12 mouse cellular contexts compared by ENCODE assay signal in the genomic region with DNA sequence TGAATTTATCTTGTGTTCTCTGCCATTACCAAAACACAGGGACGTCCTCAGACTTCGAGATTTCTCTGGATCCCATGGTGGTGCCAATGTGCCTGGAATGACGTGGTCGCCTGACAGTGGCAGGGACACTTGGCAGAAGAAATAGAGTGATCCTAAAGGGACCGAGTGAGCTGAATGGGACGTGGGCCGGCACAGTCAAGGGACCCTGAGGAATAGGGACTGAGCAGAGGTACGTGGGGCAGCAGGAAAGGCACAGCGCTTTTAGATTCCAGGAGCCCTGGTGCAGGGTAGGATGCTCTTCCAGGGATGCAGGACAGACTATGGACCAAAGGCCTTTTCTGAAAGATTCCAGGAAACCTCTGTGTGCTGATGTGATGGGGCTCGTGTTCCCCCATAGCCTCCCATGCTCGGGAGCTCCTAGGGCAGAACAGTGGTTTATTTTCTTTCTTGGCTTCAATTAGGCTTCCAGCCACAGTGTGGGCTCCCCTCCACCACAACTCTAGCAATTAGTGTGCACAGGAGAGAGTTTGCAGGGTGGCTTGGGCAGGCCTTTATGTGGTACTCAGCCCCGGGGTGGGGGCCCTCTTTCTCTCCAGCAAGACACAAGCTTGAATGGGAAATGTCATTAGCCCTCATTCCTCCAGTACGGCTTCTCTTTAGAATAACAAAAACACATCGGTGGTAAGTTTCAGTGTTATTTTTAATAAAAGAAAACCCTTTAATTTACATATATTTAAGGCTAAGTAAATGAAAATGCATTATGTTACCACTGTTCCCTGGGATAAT.
DNase-seq lines count a peak whose midpoint lies in the region; ATAC-seq lines count a peak whose summit lies in the region.
"Had no signal": no experiment of that assay in that cellular context is flagged by ENCODE, and none has a peak within 500 bp of the region (broad histone marks: within the 10 kb centered on the region; RNA-seq: fewer than 3 reads in every experiment).

No protein-coding gene starts in this region.

- DNase-seq in left cerebral cortex, adult 11 months (ENCODE audit: low spot score), result peak; percentile 13
- DNase-seq in left cerebral cortex, postnatal 36 days (ENCODE audit: low spot score in 2 of 2), result no peak
- DNase-seq in forebrain, embryonic 10.5 days (ENCODE audit: extremely low spot score, low spot score), result peak; percentile 52
- no peak for DNase-seq in ovary, postnatal 10 days (ENCODE audit: low spot score)
- no peak for DNase-seq in adrenal gland, postnatal 36 days
- DNase-seq: cerebellum, adult 9-10 months; heart, adult 18-20 months; kidney, adult 9 months had no signal

- H3K27me3 ChIP-seq in forebrain, embryonic 10.5 days (ENCODE audit: poor library complexity, severe bottlenecking), result peaks cover 100% of the 10 kb centered on the region
- H3K27me3 ChIP-seq in forebrain, embryonic 16.5 days (replicated peaks; ENCODE audit: control insufficient read depth, insufficient read depth, low read length), result peaks cover 29% of the 10 kb centered on the region
- H3K27me3 ChIP-seq in midbrain, embryonic 15.5 days (replicated peaks), result peaks cover 15% of the 10 kb centered on the region

- H3K9ac ChIP-seq in forebrain, embryonic 16.5 days (replicated peaks; ENCODE audit: low read depth, low read length), result no peak overlapping the region
- no peak overlapping the region for H3K9ac ChIP-seq in midbrain, embryonic 15.5 days
- H3K9ac ChIP-seq: heart, embryonic 15.5 days; lung, embryonic 15.5 days had no signal

- no peaks in the 10 kb centered on the region for H3K36me3 ChIP-seq in forebrain, embryonic 10.5 days (replicated peaks)
- no peaks in the 10 kb centered on the region for H3K36me3 ChIP-seq in forebrain, embryonic 16.5 days (ENCODE audit: control insufficient read depth, insufficient read depth)
- H3K36me3 ChIP-seq in midbrain, embryonic 15.5 days (replicated peaks), result no peaks in the 10 kb centered on the region
- H3K36me3 ChIP-seq: heart, embryonic 15.5 days; lung, embryonic 15.5 days had no signal

- ATAC-seq in forebrain, embryonic 16.5 days, result peak; percentile 93
- ATAC-seq in midbrain, embryonic 15.5 days (replicated peaks), result 0 out of 2 replicates have a peak, but pooled peaks have one; percentile 45

- H3K4me3 ChIP-seq in forebrain, embryonic 10.5 days, result no peak overlapping the region
- H3K4me3 ChIP-seq in forebrain, embryonic 16.5 days (replicated peaks; ENCODE audit: low read length), result no peak overlapping the region
- no peak overlapping the region for H3K4me3 ChIP-seq in midbrain, embryonic 15.5 days
- H3K4me3 ChIP-seq: heart, embryonic 15.5 days; lung, embryonic 15.5 days had no signal

- H3K27ac ChIP-seq in forebrain, embryonic 10.5 days, result peak overlapping the region; percentile 78
- H3K27ac ChIP-seq in forebrain, embryonic 16.5 days (ENCODE audit: low read length), result peak overlapping the region; percentile 67
- H3K27ac ChIP-seq in midbrain, embryonic 15.5 days, result no peak overlapping the region
- H3K27ac ChIP-seq: heart, embryonic 15.5 days; lung, embryonic 15.5 days had no signal

- 55% methylated on average over 14 of the region's 14 CpGs for WGBS in forebrain, embryonic 10.5 days
- 12% methylated on average over 14 of the region's 14 CpGs for WGBS in forebrain, embryonic 16.5 days
- WGBS in midbrain, embryonic 15.5 days, result 54% methylated on average over 14 of the region's 14 CpGs

- H3K4me2 ChIP-seq in forebrain, embryonic 16.5 days (ENCODE audit: low read length), result no peak overlapping the region
- no peak overlapping the region for H3K4me2 ChIP-seq in midbrain, embryonic 15.5 days
- H3K4me2 ChIP-seq: heart, embryonic 15.5 days; lung, embryonic 15.5 days had no signal

- H3K9me3 ChIP-seq in forebrain, embryonic 10.5 days, result no peaks in the 10 kb centered on the region
- no peaks in the 10 kb centered on the region for H3K9me3 ChIP-seq in forebrain, embryonic 16.5 days (ENCODE audit: control insufficient read depth, low read length)
- no peaks in the 10 kb centered on the region for H3K9me3 ChIP-seq in midbrain, embryonic 15.5 days
- H3K9me3 ChIP-seq: heart, embryonic 15.5 days; lung, embryonic 15.5 days had no signal

- intact Hi-C loops in left cerebral cortex, postnatal 36 days (cut with DNase I), result no loop called here

- peaks cover 56% of the 10 kb centered on the region for H3K4me1 ChIP-seq in forebrain, embryonic 10.5 days
- H3K4me1 ChIP-seq in forebrain, embryonic 16.5 days (replicated peaks; ENCODE audit: control insufficient read depth, insufficient read depth, low read length), result peaks cover 35% of the 10 kb centered on the region
- peaks cover 10% of the 10 kb centered on the region; the same call in 1 of the 2 replicates for H3K4me1 ChIP-seq in midbrain, embryonic 15.5 days
- H3K4me1 ChIP-seq: heart, embryonic 15.5 days; lung, embryonic 15.5 days had no signal

Comparison
In these comparisons a context has a peak if more than half of its experiments do, and no peak if none do; other contexts are left out.
1. DNase-seq: peak in left cerebral cortex, adult 11 months (single experiment) and forebrain, embryonic 10.5 days (single experiment); none in left cerebral cortex, postnatal 36 days (0 of 2), ovary, postnatal 10 days (single experiment) and adrenal gland, postnatal 36 days (0 of 2).